Mouse (Mus musculus) megakaryocyte, embryonic 14.5 days (primary cell): ENCODE results near the gene Olfr961.

Experiments used
- FLI1 ChIP-seq: IDR thresholded peaks from 2 replicates; pipeline ENCODE4 v1.6.1; 2012; ENCODE audit warnings: low read length, inconsistent platforms, mixed read lengths
- GATA1 ChIP-seq: IDR thresholded peaks from 3 replicates; pipeline ENCODE4 v1.6.1; 2012; ENCODE audit warnings: mixed read lengths, low read length, inconsistent platforms, borderline replicate concordance

DNA sequence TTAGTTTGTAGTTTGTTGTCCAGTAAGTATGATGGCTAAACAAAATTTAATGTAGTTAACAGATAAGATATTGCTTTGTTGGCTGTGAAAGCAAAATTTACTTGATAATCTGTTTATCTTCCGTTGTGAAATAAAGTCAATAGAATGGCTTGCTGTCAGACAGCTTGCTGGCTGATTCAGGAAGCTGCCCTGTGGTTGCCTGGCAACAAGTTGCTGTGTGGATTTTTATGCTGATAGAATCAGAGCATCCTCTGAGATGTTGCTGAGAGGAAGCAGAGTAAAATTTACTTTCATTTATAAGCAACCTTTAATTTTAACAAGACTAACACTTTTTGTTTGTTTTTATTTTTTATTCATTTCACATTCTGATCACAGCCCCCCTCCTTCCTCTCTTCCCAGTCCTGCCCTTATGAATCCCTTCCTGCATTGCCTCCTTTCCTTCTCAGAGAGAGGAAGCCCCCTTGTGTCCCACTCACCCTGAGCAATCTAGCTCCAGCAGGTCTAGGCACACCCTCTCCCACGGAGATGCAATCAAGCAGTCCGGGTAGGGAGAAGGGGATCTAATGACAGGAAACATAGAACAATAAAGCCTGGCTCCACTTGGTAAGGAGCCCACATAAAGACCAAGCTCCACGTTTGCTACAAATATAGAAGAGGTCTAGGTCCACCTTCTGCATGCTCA is 10.8 kb upstream of the Olfr961 start:
- TF ChIP-seq FLI1, result no peak
- TF ChIP-seq GATA1, result no peak
